Mouse (Mus musculus): ENCODE data around the gene Srgn. TPM values are rescaled to one million over a fixed set of nuclear protein-coding genes. Genes with fewer than 3 reads are reported as not detected.

Srgn gene
- total RNA-seq, 2 experiments from 2014 or later: 6.5 to 9.5 TPM

- intact Hi-C loops (cut with DNase I): no loop called here
- no peak for DNase-seq (ENCODE audit: extremely low spot score in 1 of 2, low spot score in 2 of 2)
Measured at GRCm38 (mm10) chr10:62532832-62533231, 5.6 kb upstream of the Srgn start.

- peak in 1 of 2 experiments; percentile 54 for DNase-seq (ENCODE audit: extremely low spot score in 1 of 2, low spot score in 2 of 2)
- intact Hi-C loops (cut with DNase I): no loop called here
Measured at GRCm38 (mm10) chr10:62530183-62530582, 2.9 kb upstream of the Srgn start.

- intact Hi-C loops (cut with DNase I): no loop called here
- no peak for DNase-seq (ENCODE audit: extremely low spot score in 1 of 2, low spot score in 2 of 2)
Measured at GRCm38 (mm10) chr10:62522346-62522950, 4.8 kb downstream of the Srgn start.

- no peak for DNase-seq (ENCODE audit: extremely low spot score in 1 of 2, low spot score in 2 of 2)
Measured at GRCm38 (mm10) chr10:62521763-62522162, 5.5 kb downstream of the Srgn start.

GRCm38 (mm10) chr10:62520911-62521310, 6.3 kb downstream of the Srgn start:
- no peak for DNase-seq (ENCODE audit: extremely low spot score in 1 of 2, low spot score in 2 of 2)
- intact Hi-C loops (cut with DNase I): no loop called here

More at GRCm38 (mm10) chr10:62521763-62522162, 5.5 kb downstream of the Srgn start:
- intact Hi-C loops (cut with DNase I): no loop called here

- DNase-seq (ENCODE audit: extremely low spot score in 1 of 2, low spot score in 2 of 2): no peak
Measured at GRCm38 (mm10) chr10:62517511-62517910, 9.7 kb downstream of the Srgn start.

GRCm38 (mm10) chr10:62512855-62513254, 14.4 kb downstream of the Srgn start:
- no peak for DNase-seq (ENCODE audit: extremely low spot score in 1 of 2, low spot score in 2 of 2)

More at GRCm38 (mm10) chr10:62517511-62517910, 9.7 kb downstream of the Srgn start:
- intact Hi-C loops (cut with DNase I): no loop called here

GRCm38 (mm10) chr10:62511528-62511927, 15.7 kb downstream of the Srgn start:
- DNase-seq (ENCODE audit: extremely low spot score in 1 of 2, low spot score in 2 of 2): no peak
- intact Hi-C loops (cut with DNase I): no loop called here

More at GRCm38 (mm10) chr10:62512855-62513254, 14.4 kb downstream of the Srgn start:
- intact Hi-C loops (cut with DNase I): no loop called here

- intact Hi-C loops (cut with DNase I): no loop called here
- DNase-seq (ENCODE audit: extremely low spot score in 1 of 2, low spot score in 2 of 2): no peak
Measured at GRCm38 (mm10) chr10:62509032-62509656, 18.1 kb downstream of the Srgn start.

- DNase-seq (ENCODE audit: extremely low spot score in 1 of 2, low spot score in 2 of 2): peak in 1 of 2 experiments; percentile 59
- intact Hi-C loops (cut with DNase I): no loop called here
Measured at GRCm38 (mm10) chr10:62508459-62508858, 18.8 kb downstream of the Srgn start.

GRCm38 (mm10) chr10:62507591-62508308, 19.5 kb downstream of the Srgn start:
- intact Hi-C loops (cut with DNase I): no loop called here
- DNase-seq (ENCODE audit: extremely low spot score in 1 of 2, low spot score in 2 of 2): peak in 1 of 2 experiments; percentile 41

- no peak for DNase-seq (ENCODE audit: extremely low spot score in 1 of 2, low spot score in 2 of 2)
- intact Hi-C loops (cut with DNase I): no loop called here
Measured at GRCm38 (mm10) chr10:62507071-62507470, 20.2 kb downstream of the Srgn start.

GRCm38 (mm10) chr10:62506019-62506556, 21.2 kb downstream of the Srgn start:
- intact Hi-C loops (cut with DNase I): no loop called here
- DNase-seq (ENCODE audit: extremely low spot score in 1 of 2, low spot score in 2 of 2): no peak

GRCm38 (mm10) chr10:62505224-62505983, 21.8 kb downstream of the Srgn start:
- intact Hi-C loops (cut with DNase I): no loop called here
- DNase-seq (ENCODE audit: extremely low spot score in 1 of 2, low spot score in 2 of 2): no peak

GRCm38 (mm10) chr10:62503836-62504628, 23.2 kb downstream of the Srgn start:
- no peak for DNase-seq (ENCODE audit: extremely low spot score in 1 of 2, low spot score in 2 of 2)
- intact Hi-C loops (cut with DNase I): no loop called here

- no peak for DNase-seq (ENCODE audit: extremely low spot score in 1 of 2, low spot score in 2 of 2)
- intact Hi-C loops (cut with DNase I): no loop called here
Measured at GRCm38 (mm10) chr10:62503353-62503752, 23.9 kb downstream of the Srgn start.

- DNase-seq (ENCODE audit: extremely low spot score in 1 of 2, low spot score in 2 of 2): no peak
- intact Hi-C loops (cut with DNase I): loop anchor here (2.0 kb wide), 1 partner anchor 43 kb away; no protein-coding TSS in a partner anchor
Measured at GRCm38 (mm10) chr10:62501951-62502350, 25.3 kb downstream of the Srgn start.
